Mouse (Mus musculus) forebrain, embryonic 13.5 days (tissue): ENCODE results near the gene Kif1c. TPM values are rescaled to one million over a fixed set of nuclear protein-coding genes. Genes with fewer than 3 reads are reported as not detected.

Source experiments
- ATAC-seq: fragments of 200-750 bp; cut with Nextera tagmentation; 2 replicates; pipeline ENCODE4 v1.8.0; 2017
- H3K27ac ChIP-seq: fragments of 300-500 bp; sonication (generic); 2 replicates; pipeline ENCODE4 v1.5.1; 2015; ENCODE audit warnings: inconsistent platforms, mild to moderate bottlenecking, moderate library complexity
- H3K27me3 ChIP-seq: fragments of 300-500 bp; sonication (generic); 2 replicates; pipeline ENCODE4 v1.6.1; 2015; ENCODE audit warnings: mild to moderate bottlenecking, inconsistent platforms
- H3K36me3 ChIP-seq: fragments of 300-500 bp; sonication (generic); 2 replicates; pipeline ENCODE4 v1.6.1; 2015; ENCODE audit warnings: mild to moderate bottlenecking, inconsistent platforms; ENCODE audit not compliant: poor library complexity, severe bottlenecking
- H3K4me1 ChIP-seq: fragments of 300-500 bp; sonication (generic); 2 replicates; pipeline ENCODE4 v1.6.1; 2015; ENCODE audit warnings: inconsistent platforms
- H3K4me2 ChIP-seq: fragments of 300-500 bp; sonication (generic); 2 replicates; pipeline ENCODE4 v1.6.1; 2015; ENCODE audit warnings: inconsistent platforms, mild to moderate bottlenecking, moderate library complexity
- H3K4me3 ChIP-seq: fragments of 300-500 bp; sonication (generic); 2 replicates; pipeline ENCODE4 v1.5.1; 2015; ENCODE audit warnings: mild to moderate bottlenecking, inconsistent platforms
- H3K9ac ChIP-seq: fragments of 300-500 bp; sonication (generic); 2 replicates; pipeline ENCODE4 v1.6.1; 2015; ENCODE audit warnings: mild to moderate bottlenecking, inconsistent platforms
- H3K9me3 ChIP-seq: fragments of 300-500 bp; sonication (generic); replicated peaks from 2 replicates; pipeline ENCODE4 v1.6.1; 2016; ENCODE audit warnings: inconsistent platforms
- WGBS: fragments of 180-500 bp; shearing (Covaris S2); methylation state at CpG from one replicate; pipeline ENCODE4 v1.1.7; 2015; 5-methylcytosine and 5-hydroxymethylcytosine counted together
- polyA plus RNA-seq: library from polyadenylated mRNA; unstranded; fragments of >200 nt; fragmentation: Nextera tagmentation; extraction: Ambion mirVana; gene quantifications from 2 replicates; pipeline ENCODE4 v1.2.1, GENCODE M21; 2015

The Kif1c gene
- polyA plus RNA-seq, 1 experiment from 2014 or later = 1.3 TPM

DNA sequence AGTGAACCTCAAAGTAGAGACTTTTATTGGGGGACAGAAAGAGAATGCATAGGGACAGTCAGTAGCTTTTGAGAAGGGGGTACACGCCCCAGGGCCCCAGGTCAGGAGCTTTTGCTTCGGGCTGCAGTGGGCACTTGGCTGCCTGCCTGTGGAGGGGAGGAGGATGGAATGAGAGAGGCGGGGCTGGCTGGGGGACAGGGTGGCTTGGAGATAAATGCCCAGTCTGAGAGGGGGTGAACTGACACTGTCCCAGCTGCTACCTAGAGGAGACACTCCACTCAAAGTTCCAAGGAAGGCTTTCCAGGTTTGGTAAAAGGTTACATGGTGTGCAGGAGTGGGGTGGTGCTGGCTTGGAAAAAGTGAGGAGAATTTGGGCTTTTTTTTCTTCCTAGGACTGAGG, 43.4 kb upstream of the Kif1c start, which contains the start of gene Eno3:
Gene Eno3 (plus strand): TSS at position 239 of the 400 bp plus-strand sequence.
- H3K4me3 ChIP-seq = peak within 1 kb of the TSS; percentile 100
- H3K9ac ChIP-seq = peak within 1 kb of the TSS; percentile 98
- H3K9me3 ChIP-seq = no peaks in the 10 kb centered on the region
- WGBS = 9% methylated on average over 3 of the region's 3 CpGs
- no peak for ATAC-seq
- peaks cover 27% of the 10 kb centered on the region for H3K36me3 ChIP-seq
- H3K27ac ChIP-seq = peak within 1 kb of the TSS; percentile 97
- peak within 1 kb of the TSS; percentile 93 for H3K4me2 ChIP-seq
- no peaks in the 10 kb centered on the region for H3K27me3 ChIP-seq
- H3K4me1 ChIP-seq = peaks cover 37% of the 10 kb centered on the region

DNA sequence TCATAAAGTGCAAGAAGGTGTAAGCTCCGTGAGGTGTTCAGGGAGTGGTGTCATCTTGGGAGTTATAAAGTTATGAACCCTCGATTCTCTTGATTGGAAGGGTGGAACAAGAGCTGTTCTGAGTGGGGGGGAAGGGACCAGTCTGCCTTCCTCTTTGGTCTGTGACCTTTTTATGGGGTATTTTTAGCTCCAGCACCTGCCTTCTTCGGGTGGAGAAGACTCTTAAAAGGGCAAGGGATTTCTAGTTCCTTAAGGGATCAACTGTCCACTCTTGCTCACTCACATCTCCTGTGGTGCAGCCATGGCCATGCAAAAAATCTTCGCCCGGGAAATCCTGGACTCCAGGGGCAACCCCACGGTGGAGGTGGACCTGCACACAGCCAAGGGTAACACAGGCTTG, 42.8 kb upstream of the Kif1c start:
- Histone ChIP-seq H3K9me3 (no peaks in the 10 kb centered on the region), H3K36me3 (peaks cover 27% of the 10 kb centered on the region), H3K9ac (no peak overlapping the region), H3K4me2 (no peak overlapping the region), H3K4me1 (peaks cover 31% of the 10 kb centered on the region), H3K27ac (no peak overlapping the region), H3K27me3 (no peaks in the 10 kb centered on the region), H3K4me3 (no peak overlapping the region)
- ATAC-seq = no peak
- WGBS = 61% methylated on average over 6 of the region's 6 CpGs

DNA sequence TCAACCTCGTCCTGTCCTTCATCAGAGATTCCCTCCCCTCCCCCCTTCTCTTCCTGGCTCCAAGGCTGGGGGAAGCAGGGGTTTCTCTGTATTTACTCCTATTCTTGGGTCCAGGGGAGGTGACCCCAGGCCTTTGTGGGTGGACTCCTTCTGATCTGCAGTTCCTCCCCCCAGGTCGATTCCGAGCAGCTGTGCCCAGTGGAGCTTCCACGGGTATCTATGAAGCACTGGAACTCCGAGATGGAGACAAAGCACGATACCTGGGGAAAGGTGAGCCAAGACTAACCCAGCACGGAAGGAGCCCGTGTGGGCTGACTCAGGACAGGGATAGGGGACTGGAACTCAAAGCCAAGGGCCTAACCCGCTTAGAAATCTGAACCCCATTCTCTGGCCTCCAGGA, 42.4 kb upstream of the Kif1c start:
- WGBS = 60% methylated on average over 9 of the region's 9 CpGs
- no peak overlapping the region for H3K27ac ChIP-seq
- H3K36me3 ChIP-seq = peaks cover 30% of the 10 kb centered on the region
- ATAC-seq = no peak
- peaks cover 27% of the 10 kb centered on the region for H3K4me1 ChIP-seq
- H3K27me3 ChIP-seq = no peaks in the 10 kb centered on the region
- no peak overlapping the region for H3K4me3 ChIP-seq
- H3K9ac ChIP-seq = no peak overlapping the region
- no peak overlapping the region for H3K4me2 ChIP-seq
- no peaks in the 10 kb centered on the region for H3K9me3 ChIP-seq

- Histone ChIP-seq H3K36me3 (peaks cover 35% of the 10 kb centered on the region), H3K27ac (no peak overlapping the region), H3K9me3 (no peaks in the 10 kb centered on the region), H3K4me2 (no peak overlapping the region), H3K27me3 (no peaks in the 10 kb centered on the region), H3K4me1 (peaks cover 22% of the 10 kb centered on the region), H3K4me3 (no peak overlapping the region), H3K9ac (no peak overlapping the region)
- ATAC-seq = no peak
- 88% methylated on average over 5 of the region's 5 CpGs for WGBS
Observed at GRCm38 (mm10) chr11:70658521-70658920, 41.8 kb upstream of the Kif1c start.

- no peak overlapping the region for H3K4me2 ChIP-seq
- WGBS = 77% methylated on average over 8 of the region's 8 CpGs
- no peak for ATAC-seq
- no peaks in the 10 kb centered on the region for H3K27me3 ChIP-seq
- H3K4me3 ChIP-seq = no peak overlapping the region
- H3K9me3 ChIP-seq = no peaks in the 10 kb centered on the region
- H3K36me3 ChIP-seq = peaks cover 39% of the 10 kb centered on the region
- peaks cover 22% of the 10 kb centered on the region for H3K4me1 ChIP-seq
- H3K27ac ChIP-seq = no peak overlapping the region
- H3K9ac ChIP-seq = no peak overlapping the region
Observed at GRCm38 (mm10) chr11:70658942-70659341, 41.4 kb upstream of the Kif1c start.

DNA sequence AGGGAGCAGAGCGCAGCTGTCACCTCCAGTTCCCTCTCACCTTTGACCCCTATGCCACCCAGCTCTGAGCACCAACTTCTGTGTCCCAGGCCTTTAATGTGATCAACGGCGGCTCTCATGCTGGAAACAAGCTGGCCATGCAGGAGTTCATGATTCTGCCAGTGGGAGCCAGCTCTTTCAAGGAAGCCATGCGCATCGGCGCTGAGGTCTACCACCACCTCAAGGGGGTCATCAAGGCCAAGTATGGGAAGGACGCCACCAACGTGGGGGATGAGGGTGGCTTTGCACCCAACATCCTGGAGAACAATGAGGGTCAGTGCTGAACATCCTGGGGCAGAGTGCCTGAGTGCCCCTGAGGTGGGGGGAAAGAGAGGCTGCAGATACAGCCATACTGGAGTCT, 39.8 kb upstream of the Kif1c start:
- ATAC-seq = no peak
- Histone ChIP-seq H3K4me2 (no peak overlapping the region), H3K27ac (no peak overlapping the region), H3K4me1 (peaks cover 17% of the 10 kb centered on the region), H3K9ac (no peak overlapping the region), H3K36me3 (peaks cover 55% of the 10 kb centered on the region), H3K27me3 (no peaks in the 10 kb centered on the region), H3K9me3 (no peaks in the 10 kb centered on the region), H3K4me3 (no peak overlapping the region)
- 90% methylated on average over 8 of the region's 8 CpGs for WGBS

DNA sequence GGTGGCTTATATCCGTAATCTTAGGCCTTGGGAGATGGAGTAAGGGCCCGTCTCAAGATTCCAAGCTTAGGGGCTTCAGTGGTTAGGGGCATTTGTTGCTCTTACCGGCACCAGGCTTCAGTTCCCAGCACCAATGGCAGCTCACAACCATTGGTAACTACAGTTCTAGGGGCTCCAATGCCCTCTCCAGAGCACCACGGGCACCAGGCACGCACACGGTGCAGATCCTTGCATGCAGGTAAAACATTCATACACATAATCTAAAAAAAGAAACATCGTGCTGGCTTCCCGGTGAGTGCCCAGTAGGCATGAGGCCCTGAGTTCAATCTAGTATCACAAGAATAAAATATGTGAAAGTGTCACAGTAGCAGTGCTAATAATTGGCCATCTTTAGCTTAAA, 37.2 kb upstream of the Kif1c start:
- no peaks in the 10 kb centered on the region for H3K9me3 ChIP-seq
- H3K36me3 ChIP-seq = peaks cover 66% of the 10 kb centered on the region
- WGBS = 87% methylated on average over 8 of the region's 8 CpGs
- no peak overlapping the region for H3K4me2 ChIP-seq
- H3K9ac ChIP-seq = no peak overlapping the region
- peaks cover 15% of the 10 kb centered on the region for H3K4me1 ChIP-seq
- H3K4me3 ChIP-seq = no peak overlapping the region
- H3K27me3 ChIP-seq = no peaks in the 10 kb centered on the region
- ATAC-seq = no peak
- no peak overlapping the region for H3K27ac ChIP-seq

DNA sequence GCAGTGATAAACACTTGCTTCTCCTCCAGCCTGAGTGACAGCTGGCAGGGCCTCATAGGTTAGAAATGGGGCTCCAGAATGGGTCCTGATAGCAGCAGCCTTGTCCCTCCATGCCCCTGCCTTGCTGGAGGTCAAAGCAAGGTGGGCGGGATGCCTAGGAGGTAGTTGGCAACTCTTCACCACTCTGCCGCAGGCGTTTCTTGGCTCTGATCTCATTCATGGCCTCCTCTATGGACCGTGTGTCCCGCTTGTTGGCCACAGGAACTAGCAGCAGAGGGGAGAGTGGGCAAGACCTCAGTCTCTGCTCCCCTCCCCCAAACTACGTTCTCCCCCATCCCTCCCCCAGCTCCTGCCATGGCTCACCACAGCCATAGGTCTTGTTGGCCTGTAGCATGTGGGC, 36.4 kb upstream of the Kif1c start:
- WGBS = 94% methylated on average over 6 of the region's 6 CpGs
- Histone ChIP-seq H3K4me1 (peaks cover 18% of the 10 kb centered on the region), H3K4me2 (no peak overlapping the region), H3K4me3 (no peak overlapping the region), H3K27ac (no peak overlapping the region), H3K9ac (no peak overlapping the region), H3K27me3 (no peaks in the 10 kb centered on the region), H3K9me3 (no peaks in the 10 kb centered on the region), H3K36me3 (peaks cover 66% of the 10 kb centered on the region)
- no peak for ATAC-seq

GRCm38 (mm10) chr11:70664741-70665140, 35.6 kb upstream of the Kif1c start:
- Histone ChIP-seq H3K27ac (no peak overlapping the region), H3K4me3 (no peak overlapping the region), H3K36me3 (peaks cover 63% of the 10 kb centered on the region), H3K9me3 (no peaks in the 10 kb centered on the region), H3K4me2 (no peak overlapping the region), H3K27me3 (no peaks in the 10 kb centered on the region), H3K9ac (no peak overlapping the region), H3K4me1 (peaks cover 18% of the 10 kb centered on the region)
- no peak for ATAC-seq
- 99% methylated on average over 9 of the region's 9 CpGs for WGBS

DNA sequence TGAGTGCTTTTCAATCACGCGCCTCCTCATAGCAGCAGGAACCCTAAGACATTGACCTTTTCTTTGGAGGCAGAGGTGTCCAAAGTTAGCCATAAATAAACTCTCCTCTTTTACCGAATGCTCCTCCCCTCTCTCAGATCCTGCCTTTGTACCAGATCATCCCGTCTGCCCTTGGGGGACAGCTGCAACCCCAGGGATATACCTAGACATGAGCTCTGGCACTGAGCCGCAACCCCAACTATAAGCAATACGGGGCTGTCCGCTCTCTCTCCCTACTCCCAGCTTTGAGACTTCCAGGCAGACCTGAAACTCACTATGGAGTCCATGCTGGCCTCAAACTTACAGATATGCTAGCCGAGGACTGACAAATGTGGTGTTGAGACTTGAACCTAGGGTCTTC, 33.7 kb upstream of the Kif1c start:
- Histone ChIP-seq H3K27me3 (no peaks in the 10 kb centered on the region), H3K9ac (no peak overlapping the region; the same call in 1 of the 2 replicates), H3K4me1 (peaks cover 31% of the 10 kb centered on the region), H3K9me3 (no peaks in the 10 kb centered on the region), H3K4me3 (no peak overlapping the region), H3K36me3 (peaks cover 56% of the 10 kb centered on the region), H3K27ac (no peak overlapping the region), H3K4me2 (no peak overlapping the region)
- ATAC-seq = no peak
- 93% methylated on average over 8 of the region's 8 CpGs for WGBS

DNA sequence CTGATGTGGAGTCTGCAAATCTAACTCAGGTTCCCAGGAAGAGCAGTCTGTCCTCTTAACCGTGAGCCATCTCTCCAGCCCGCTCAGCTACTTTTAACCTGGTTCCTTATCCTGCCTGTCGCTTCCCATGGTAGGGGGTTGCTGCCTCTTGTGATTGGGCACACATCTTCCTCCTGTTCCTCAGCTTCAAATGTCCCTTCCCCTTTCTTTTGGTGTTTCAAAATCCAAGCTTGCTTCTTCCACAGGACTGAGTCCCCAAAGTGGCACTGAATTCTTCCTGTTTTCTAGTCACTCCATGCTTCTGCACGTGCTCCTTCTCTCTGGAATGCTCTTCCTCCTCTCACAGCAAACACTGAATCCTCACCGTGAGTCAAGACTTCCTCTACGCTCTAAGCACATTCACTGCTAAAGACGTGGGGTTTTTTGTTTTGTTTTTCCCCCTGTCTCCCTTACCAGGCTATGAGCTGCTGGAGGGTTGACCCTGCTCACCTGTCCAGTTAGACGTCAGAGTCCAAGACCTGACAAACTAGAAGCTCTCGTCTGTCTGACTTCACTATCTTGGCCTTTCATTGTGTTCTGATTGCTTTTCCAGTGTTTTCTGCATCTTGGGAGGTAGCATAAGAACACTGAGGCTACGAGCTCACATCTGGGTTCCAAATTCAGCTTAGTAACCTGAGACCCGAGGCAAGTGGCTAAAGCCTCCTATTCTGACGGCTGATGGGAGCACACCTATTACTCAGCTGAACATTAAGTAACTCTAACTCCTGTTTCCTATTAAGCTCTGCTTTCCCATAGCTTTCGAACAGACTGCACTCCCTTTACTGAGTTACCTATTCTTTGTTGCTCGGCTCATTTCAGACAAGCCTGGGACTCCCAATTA, 32.8 kb upstream of the Kif1c start:
- peak overlapping the region; percentile 81; the same call in 1 of the 2 replicates for H3K27ac ChIP-seq

DNA sequence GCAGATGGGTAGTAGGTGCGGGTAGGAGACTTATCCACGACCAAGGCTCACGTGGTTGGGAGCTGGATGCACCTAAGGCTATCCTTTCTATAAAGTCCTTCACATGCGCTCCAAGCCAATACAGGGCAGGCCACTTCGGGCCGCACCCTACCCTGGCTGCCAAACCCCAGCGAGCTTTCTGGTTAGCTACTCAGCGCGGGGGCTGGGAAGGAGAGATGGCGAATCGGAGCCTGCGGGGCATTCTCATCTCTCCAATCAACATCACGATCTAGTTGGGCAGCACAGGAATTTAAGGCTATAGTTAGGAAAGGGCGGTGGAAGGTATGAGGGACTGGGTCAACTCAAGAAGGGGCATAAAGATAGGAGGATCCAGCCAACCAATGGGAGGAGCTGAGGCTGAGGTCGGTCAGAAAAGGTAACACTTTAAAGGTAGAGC, 32.0 kb upstream of the Kif1c start:
- H3K27me3 ChIP-seq = no peaks in the 10 kb centered on the region
- peaks cover 46% of the 10 kb centered on the region for H3K36me3 ChIP-seq
- no peak for ATAC-seq
- 1% methylated on average over 15 of the region's 15 CpGs for WGBS
- no peaks in the 10 kb centered on the region for H3K9me3 ChIP-seq
- peak overlapping the region; percentile 81 for H3K4me2 ChIP-seq
- H3K4me3 ChIP-seq = peak overlapping the region; percentile 63
- H3K4me1 ChIP-seq = peaks cover 31% of the 10 kb centered on the region
- peak overlapping the region; percentile 81 for H3K27ac ChIP-seq
- H3K9ac ChIP-seq = peak overlapping the region; percentile 71

More for the DNA sequence above, 32.8 kb upstream of the Kif1c start:
- no peaks in the 10 kb centered on the region for H3K27me3 ChIP-seq
- peak overlapping the region; percentile 71 for H3K9ac ChIP-seq
- WGBS = 75% methylated on average over 14 of the region's 14 CpGs
- peak overlapping the region; percentile 63 for H3K4me3 ChIP-seq
- no peak for ATAC-seq
- peak overlapping the region; percentile 81 for H3K4me2 ChIP-seq
- H3K4me1 ChIP-seq = peaks cover 31% of the 10 kb centered on the region
- H3K9me3 ChIP-seq = no peaks in the 10 kb centered on the region
- H3K36me3 ChIP-seq = peaks cover 54% of the 10 kb centered on the region
